Mouse (Mus musculus) liver (tissue): ENCODE measurements at regions not wholly inside any gene's neighbourhood (a gene's known extent, or its start where the extent isn't known, plus 50 kb on each side); places are given as distances from the start of the nearest gene placed in this dataset.

Experiments used
- DNase-seq: peaks from one replicate; pipeline ENCODE4 v3.0.0-alpha.2; 2020; ENCODE audit warnings: mixed read lengths

GRCm38 (mm10) chr10:70336741-70337140, 91.8 kb downstream of the Slc16a9 start:
- no peak for DNase-seq

DNA sequence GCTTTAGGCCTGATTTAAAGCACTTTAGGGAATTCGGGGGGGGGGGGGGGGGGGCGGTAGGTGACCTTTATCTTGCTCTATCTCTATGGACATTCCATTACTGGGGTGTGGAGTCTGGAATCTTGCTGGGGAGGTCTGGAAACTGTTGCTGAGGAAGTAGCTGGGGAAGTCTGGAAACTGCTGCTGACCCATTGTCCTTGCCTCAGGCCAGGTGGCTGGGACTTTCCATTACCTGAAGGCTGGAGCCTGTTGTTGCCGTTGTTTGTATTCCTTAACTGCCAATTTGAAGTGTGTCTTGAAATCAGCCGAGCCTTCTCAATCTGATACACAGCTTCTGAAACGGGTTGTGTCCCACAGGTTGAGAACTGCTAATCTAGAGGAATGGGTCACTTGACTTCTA, 80.9 kb upstream of the Fam13c start:
- DNase-seq, result no peak

GRCm38 (mm10) chr10:70359834-70360233, 80.4 kb upstream of the Fam13c start:
- DNase-seq, result no peak

DNA sequence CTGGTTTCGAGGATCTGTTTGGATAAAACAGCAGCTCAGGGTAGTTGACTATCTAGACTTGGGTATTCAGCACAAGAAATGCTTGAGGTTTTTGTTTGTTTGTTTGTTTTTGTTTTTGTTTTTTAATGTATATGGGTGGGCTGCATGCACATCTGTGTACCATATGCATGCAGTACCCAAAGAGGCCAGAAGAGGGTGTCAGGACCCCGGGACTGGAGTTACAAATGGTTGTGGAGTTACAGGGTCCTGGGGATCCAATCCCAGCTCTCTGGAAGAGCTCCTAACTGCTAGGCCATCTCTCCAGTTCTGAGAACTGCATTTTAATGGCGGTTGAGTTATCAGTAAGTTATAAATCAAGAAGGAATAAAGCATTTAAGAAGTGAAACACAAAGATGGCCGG, 77.2 kb upstream of the Fam13c start:
- no peak for DNase-seq

- no peak for DNase-seq
Measured at GRCm38 (mm10) chr10:70364218-70364975, 75.9 kb upstream of the Fam13c start.

DNA sequence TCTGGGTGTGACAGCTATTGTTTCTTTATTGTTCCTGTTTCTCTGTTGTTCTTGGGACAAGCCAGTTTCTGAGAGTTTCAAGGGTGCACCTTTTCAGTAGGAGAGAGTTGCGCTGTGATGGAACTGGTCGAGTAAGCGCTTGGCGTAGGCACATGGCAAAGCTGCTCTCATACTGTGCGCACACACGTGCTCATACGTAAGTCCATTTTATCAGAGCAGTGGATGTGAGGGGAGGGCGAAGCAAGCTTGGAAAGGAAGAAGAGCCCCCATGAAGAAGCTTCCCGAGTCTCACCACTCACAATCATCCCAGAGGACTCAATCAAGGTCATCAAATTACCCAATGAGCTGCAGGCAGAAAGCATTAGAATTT, 75.3 kb upstream of the Fam13c start:
- no peak for DNase-seq

- no peak for DNase-seq
Measured at GRCm38 (mm10) chr10:70365504-70365903, 74.8 kb upstream of the Fam13c start.

- no peak for DNase-seq
Measured at GRCm38 (mm10) chr10:70367866-70368265, 72.4 kb upstream of the Fam13c start.

- peak; percentile 27 for DNase-seq
Measured at GRCm38 (mm10) chr10:70368685-70369084, 71.6 kb upstream of the Fam13c start.

- no peak for DNase-seq
Measured at GRCm38 (mm10) chr10:70372411-70373136, 67.7 kb upstream of the Fam13c start.

DNA sequence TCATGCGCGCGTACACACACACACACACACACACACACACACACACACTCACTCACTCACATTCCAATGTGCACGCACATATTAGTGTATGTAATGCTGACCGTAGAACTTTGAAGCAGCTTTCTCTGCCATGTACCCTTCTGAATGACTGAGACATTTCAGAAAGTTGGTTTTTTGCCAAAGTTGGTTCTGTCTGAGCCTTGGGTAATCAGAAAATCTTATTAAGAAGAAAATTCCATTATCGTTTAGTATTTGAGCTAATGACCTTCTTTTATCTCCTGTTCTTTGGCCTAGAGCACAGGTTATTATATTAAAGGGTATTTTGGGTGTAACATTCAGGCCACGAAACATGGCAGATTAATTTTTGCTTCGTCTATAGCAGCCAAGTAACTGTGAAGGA, 67.1 kb upstream of the Fam13c start:
- no peak for DNase-seq

GRCm38 (mm10) chr10:70373836-70374235, 66.4 kb upstream of the Fam13c start:
- DNase-seq, result no peak

DNA sequence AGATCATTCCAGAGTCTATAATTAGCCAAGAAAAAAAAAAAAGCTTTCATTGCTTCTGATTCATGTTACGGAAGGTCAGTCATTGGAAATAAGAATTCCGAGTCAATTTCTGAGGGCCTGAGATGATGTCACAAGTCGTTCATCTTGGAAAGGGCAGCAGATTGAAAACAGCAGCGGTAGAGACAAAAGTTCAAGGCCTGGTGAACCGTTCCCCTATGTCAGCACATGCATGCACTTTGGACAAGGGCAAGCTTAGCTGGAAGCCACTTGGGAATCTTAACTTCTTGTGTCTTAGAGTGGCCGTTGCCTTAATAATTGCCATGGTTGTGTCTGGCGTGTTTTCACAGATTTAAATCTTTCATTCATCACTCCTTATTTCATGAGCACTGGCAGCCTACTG, 65.6 kb upstream of the Fam13c start:
- DNase-seq, result no peak

DNA sequence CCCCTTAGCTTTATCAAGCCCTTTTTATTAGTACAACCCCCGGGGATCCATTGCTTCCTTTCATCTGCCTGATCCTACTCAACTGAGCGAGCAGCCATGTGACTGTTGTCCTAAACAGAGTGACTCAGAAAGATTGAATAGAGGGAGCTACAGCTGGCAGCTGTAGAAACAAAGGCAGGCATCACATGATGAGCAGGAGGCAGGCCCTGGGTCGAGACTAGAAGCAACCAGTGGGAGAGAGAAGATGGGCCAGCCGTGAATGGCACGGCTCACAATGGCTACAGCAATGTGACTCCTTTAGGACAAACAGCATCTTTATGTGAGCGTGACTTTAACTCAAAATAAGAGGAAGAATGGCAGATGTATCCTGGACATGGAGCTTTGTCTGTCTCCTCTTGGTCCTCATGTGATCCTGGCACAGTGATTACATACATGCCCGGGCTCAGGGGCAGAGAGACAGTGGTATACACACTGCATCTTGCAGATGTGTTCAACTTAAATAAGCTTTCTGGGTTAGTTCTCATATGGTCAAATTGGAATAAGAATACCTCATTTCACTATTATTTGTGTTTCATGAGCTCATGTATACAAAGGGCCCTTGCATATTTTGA, 60.1 kb upstream of the Fam13c start:
- no peak for DNase-seq

DNA sequence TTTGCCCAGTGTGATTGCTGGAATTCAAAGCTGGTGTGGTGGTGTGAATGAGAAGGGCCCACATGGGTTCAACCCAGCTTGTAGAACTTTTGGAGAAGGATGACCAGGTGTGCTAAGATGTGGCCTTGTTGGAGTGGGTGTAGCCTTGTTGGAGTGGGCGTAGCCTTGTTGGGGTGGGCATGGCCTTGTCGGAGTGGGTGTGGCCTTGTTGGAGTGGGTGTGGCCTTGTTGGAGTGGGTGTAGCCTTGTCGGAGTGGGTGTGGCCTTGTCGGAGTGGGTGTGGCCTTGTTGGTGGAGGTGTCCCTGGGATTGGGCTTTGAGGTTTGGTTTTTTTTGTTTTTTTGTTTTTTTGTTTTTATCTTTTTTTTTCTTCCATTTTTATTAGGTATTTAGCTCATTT, 55.6 kb upstream of the Fam13c start:
- no peak for DNase-seq

DNA sequence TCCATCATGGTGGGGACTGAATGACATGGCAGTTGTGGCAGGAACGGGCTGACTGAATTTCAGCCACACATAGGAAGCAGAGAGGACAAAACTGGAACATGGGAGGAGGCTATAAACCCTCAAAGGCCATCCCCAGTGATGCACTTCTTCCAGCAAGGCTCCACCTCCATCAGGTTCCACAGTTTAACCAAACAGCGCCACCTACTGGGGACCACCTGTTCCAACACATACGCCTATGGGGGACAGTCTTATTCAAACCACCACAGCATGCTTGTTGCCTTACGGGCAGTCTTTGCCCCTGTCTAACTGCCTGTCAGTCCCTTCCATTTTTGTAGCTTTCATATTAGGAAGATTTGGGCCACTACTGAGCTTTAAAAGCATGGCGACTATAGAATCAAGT, 52.6 kb upstream of the Fam13c start:
- no peak for DNase-seq
